Mouse (Mus musculus): ENCODE results near the gene Sntb2. TPM values are rescaled to one million over a fixed set of nuclear protein-coding genes. Genes with fewer than 3 reads are reported as not detected.

The Sntb2 gene
- total and polyA plus RNA-seq, 3 experiments, result 3.6 to 3.8 TPM; not detected in 1

DNA sequence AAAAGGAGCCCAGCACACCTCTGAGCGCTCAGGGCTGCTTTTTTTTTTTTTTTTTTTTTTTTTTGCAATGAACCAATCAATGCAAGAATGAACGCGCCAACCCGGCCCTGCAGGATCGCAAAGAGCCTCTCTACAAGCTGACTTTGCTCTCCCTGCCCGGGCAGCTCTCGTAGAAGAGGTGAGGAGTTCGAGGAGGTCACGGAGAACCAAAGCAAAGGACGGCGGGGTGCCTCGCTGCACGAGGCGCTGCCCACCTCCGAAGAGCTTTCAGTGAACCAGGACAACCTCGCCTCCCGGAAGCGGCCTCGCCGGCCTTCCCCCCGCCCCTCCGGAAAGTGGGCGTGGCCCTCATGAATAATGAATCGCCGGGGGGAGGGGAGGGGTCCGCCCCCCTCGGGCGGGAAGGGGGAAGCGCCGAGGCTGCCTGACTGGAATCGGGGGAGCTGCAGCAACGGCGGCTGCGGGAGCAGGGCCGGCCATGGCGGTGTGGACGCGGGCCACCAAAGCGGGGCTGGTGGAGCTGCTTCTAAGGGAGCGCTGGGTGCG lies at the start of gene Sntb2 (continued):
- TF ChIP-seq CHD1 (IDR thresholded peaks at IDR 0.05; ENCODE audit: low read depth, low read length) (no peak), MEF2A (IDR thresholded peaks at IDR 0.05; ENCODE audit: extremely low read depth, insufficient replicate concordance, low read depth, low read length, poor library complexity, severe bottlenecking) (no peak), E2F4 (IDR thresholded peaks at IDR 0.05; ENCODE audit: borderline replicate concordance, low read depth, low read length) (no peak)

DNA sequence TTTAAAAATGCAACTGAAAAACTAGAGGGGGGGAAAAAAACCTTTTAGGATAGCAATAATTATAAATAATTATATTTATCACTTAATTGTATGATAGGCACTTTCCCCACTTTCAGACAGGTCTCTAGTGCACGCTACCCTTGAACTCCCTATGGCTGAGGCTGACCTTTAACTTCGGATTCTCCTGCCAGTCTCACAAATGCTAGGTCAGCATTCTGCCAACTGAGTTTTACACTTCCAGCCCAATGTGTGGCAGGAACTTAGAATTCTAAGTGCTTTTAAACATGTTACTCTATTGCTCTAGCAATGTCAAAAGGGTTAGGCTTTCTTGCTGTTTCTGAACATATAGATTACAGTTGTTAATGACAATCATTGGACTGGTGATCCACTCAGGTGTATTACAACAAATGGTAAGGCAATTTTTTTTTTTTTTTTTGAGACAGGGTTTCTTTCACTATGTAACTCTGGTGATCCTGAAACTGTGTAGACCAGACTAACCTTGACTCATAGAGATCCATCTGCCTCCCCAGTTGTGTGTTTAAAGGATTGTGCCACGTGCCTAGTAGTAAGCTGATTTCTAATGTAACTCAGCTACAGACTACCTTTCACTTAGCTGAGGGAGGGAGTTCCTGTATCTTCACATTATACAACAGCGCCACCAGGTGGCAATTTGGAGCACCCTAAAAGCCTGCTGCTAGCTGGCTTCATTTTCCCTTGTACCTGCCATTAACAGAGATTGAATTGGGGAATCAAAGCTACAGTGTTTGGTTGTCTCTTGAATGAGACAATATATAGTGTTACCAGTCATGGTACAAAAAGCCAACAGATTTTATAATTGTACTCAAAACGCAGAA lies 48.0 kb upstream of the Sntb2 start:
- DNase-seq (ENCODE audit: low read depth, low spot score), result peak; percentile 89
- peaks cover 0 to 4% of the 10 kb centered on the region in 2 experiments; a peak in 3 of 4 replicates for H3K4me1 ChIP-seq (ENCODE audit: control insufficient read depth in 1 of 2, insufficient read depth in 2 of 2, low read length in 2 of 2)
- H3K27me3 ChIP-seq (ENCODE audit: control insufficient read depth in 1 of 2, insufficient read depth in 2 of 2, low read length in 2 of 2), result no peaks in the 10 kb centered on the region
- H3K4me3 ChIP-seq (ENCODE audit: control insufficient read depth in 1 of 2, insufficient read depth in 1 of 2, low read depth in 2 of 2, low read length in 2 of 2), result no peak overlapping the region
- H3K9ac ChIP-seq (ENCODE audit: control insufficient read depth, low read depth, low read length, poor library complexity, severe bottlenecking), result no peak overlapping the region
- no peak overlapping the region for H3K27ac ChIP-seq (ENCODE audit: control insufficient read depth, low read depth, low read length)
- H3K79me2 ChIP-seq (ENCODE audit: control insufficient read depth, insufficient read depth, low read length, poor library complexity), result peaks cover 41% of the 10 kb centered on the region
- peaks cover 9 to 17% of the 10 kb centered on the region in 2 experiments for H3K36me3 ChIP-seq (ENCODE audit: control insufficient read depth in 1 of 2, insufficient read depth in 2 of 2, low read length in 2 of 2)
- no peaks in the 10 kb centered on the region for H3K9me3 ChIP-seq (replicated peaks; ENCODE audit: insufficient read depth, low read length)
- TF ChIP-seq HCFC1 (IDR thresholded peaks at IDR 0.05; ENCODE audit: low read depth, low read length) (peak; percentile 55; the same call in 1 of the 2 replicates), NELFE (IDR thresholded peaks at IDR 0.05; ENCODE audit: low read depth, low read length) (no peak), MAFK (IDR thresholded peaks at IDR 0.05; ENCODE audit: borderline replicate concordance, low read depth, low read length) (no peak), UBTF (IDR thresholded peaks at IDR 0.05; ENCODE audit: borderline replicate concordance, insufficient read depth, low read depth, low read length) (no peak), JUND (IDR thresholded peaks at IDR 0.05; ENCODE audit: low read depth, low read length) (no peak), TAL1 (IDR thresholded peaks at IDR 0.05; ENCODE audit: low read length) (no peak), BHLHE40 (IDR thresholded peaks at IDR 0.05; ENCODE audit: borderline replicate concordance, low read depth, low read length) (no peak), NRF1 (IDR thresholded peaks at IDR 0.05; ENCODE audit: insufficient read depth, low read depth, low read length, poor library complexity, severe bottlenecking) (no peak), RAD21 (IDR thresholded peaks at IDR 0.05; ENCODE audit: low read depth, low read length) (peak; percentile 66), USF1 (IDR thresholded peaks at IDR 0.05; ENCODE audit: low read depth, low read length) (peak; percentile 50; the same call in 1 of the 2 replicates), POLR2A (IDR thresholded peaks at IDR 0.05; ENCODE audit: control insufficient read depth in 1 of 2, insufficient read depth in 1 of 2, low read depth in 1 of 2, low read length in 2 of 2, poor library complexity in 1 of 2) (peak in 1 of 2 experiments; percentile 32; a peak in 1 of 4 replicates), ZC3H11A (IDR thresholded peaks at IDR 0.05; ENCODE audit: low read depth, low read length) (peak; percentile 37; the same call in 1 of the 2 replicates), MXI1 (IDR thresholded peaks at IDR 0.05; ENCODE audit: low read depth, low read length) (no peak; the same call in 1 of the 2 replicates), SMC3 (IDR thresholded peaks at IDR 0.05; ENCODE audit: low read depth, low read length) (peak; percentile 73), ZNF384 (IDR thresholded peaks at IDR 0.05; ENCODE audit: low read depth, low read length) (peak; percentile 36; the same call in 1 of the 2 replicates), GATA1 (IDR thresholded peaks at IDR 0.05; ENCODE audit: low read depth, low read length) (no peak), ELF1 (IDR thresholded peaks at IDR 0.05; ENCODE audit: low read depth, low read length) (0 out of 2 replicates have a peak, but pooled peaks have one; percentile 48), SIN3A (IDR thresholded peaks at IDR 0.05; ENCODE audit: low read length) (peak; percentile 70), EP300 (IDR thresholded peaks at IDR 0.05; ENCODE audit: low read depth in 1 of 2, low read length in 2 of 2) (peak in 1 of 2 experiments; percentile 48; a peak in 1 of 4 replicates), POLR2AphosphoS5 (IDR thresholded peaks at IDR 0.05; ENCODE audit: borderline replicate concordance, low read depth, low read length) (no peak), ETS1 (IDR thresholded peaks at IDR 0.05; ENCODE audit: low read depth, low read length) (no peak), TCF12 (IDR thresholded peaks at IDR 0.05; ENCODE audit: low read depth, low read length) (no peak), ZKSCAN1 (IDR thresholded peaks at IDR 0.05; ENCODE audit: low read depth, low read length) (no peak), CHD2 (IDR thresholded peaks at IDR 0.05; ENCODE audit: low read length) (no peak), KAT2A (conservative IDR thresholded peaks at IDR 0.05; ENCODE audit: low read depth, low read length) (no peak), ZMIZ1 (IDR thresholded peaks at IDR 0.05; ENCODE audit: low read depth, low read length) (no peak), CHD1 (IDR thresholded peaks at IDR 0.05; ENCODE audit: low read depth, low read length) (no peak), USF2 (IDR thresholded peaks at IDR 0.05; ENCODE audit: borderline replicate concordance in 1 of 2, insufficient read depth in 1 of 2, low read depth in 1 of 2, low read length in 2 of 2) (no peak), GABPA (IDR thresholded peaks at IDR 0.05; ENCODE audit: low read depth, low read length) (no peak)
